In the genomic region with DNA sequence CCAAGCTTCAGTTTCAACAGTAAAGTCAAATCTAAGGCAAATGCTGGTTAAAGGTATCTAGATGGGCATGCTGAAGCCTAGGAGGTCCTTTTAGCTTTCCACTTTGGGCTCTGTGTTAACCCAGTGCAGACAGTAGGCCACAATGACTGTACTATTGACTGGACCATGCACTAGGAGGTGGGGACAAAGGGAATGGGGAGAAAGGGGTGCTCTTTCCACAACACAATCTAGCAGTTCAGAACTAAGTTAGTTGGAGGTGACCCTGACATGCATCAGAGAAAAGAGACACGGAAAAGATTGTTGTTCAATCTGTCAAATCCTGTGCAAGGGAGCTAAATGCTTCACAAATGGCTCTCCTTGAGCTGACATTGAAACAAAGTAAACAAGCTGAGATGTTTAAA, we compare ENCODE assay signal across 7 mouse cellular contexts. TPM values are rescaled to one million over a fixed set of nuclear protein-coding genes. Genes with fewer than 3 reads are reported as not detected.
A peak's percentile ranks its signal among the peaks of the same experiment; 100 is the strongest.
DNase-seq lines count a peak whose midpoint lies in the region; ATAC-seq and TF ChIP-seq lines count a peak whose summit lies in the region.

No protein-coding gene starts in this region.

- H3K4me2 ChIP-seq in embryonic facial prominence, embryonic 11.5 days (ENCODE audit: low read depth, low read length) = peak overlapping the region; percentile 67
- H3K4me2 ChIP-seq in limb, embryonic 14.5 days (replicated peaks; ENCODE audit: low read depth, low read length, severe bottlenecking) = peak overlapping the region; percentile 88
- H3K4me2 ChIP-seq in neural tube, embryonic 15.5 days = peak overlapping the region; percentile 86

- H3K27me3 ChIP-seq in embryonic facial prominence, embryonic 11.5 days (ENCODE audit: control insufficient read depth, insufficient read depth, low read length) = no peaks in the 10 kb centered on the region
- no peaks in the 10 kb centered on the region for H3K27me3 ChIP-seq in limb, embryonic 14.5 days (ENCODE audit: control insufficient read depth, insufficient read depth, low read length)
- no peaks in the 10 kb centered on the region for H3K27me3 ChIP-seq in neural tube, embryonic 15.5 days (replicated peaks)

- WGBS in embryonic facial prominence, embryonic 11.5 days = 14% methylated on average over 1 of the region's 1 CpGs
- WGBS in limb, embryonic 14.5 days = 5% methylated on average over 1 of the region's 1 CpGs
- WGBS in neural tube, embryonic 15.5 days = 9% methylated on average over 1 of the region's 1 CpGs

- no peak for ATAC-seq in embryonic facial prominence, embryonic 11.5 days (replicated peaks; ENCODE audit: insufficient number of reproducible peaks, low FRiP score, low TSS enrichment, low read depth)
- ATAC-seq in limb, embryonic 14.5 days (ENCODE audit: low FRiP score, low read depth) = no peak
- peak; percentile 14; the same call in 1 of the 2 replicates for ATAC-seq in neural tube, embryonic 15.5 days (ENCODE audit: low FRiP score)

- no peak for TF ChIP-seq POLR2A in limb, embryonic 14.5 days (IDR thresholded peaks at IDR 0.05; ENCODE audit: borderline replicate concordance, extremely low read depth, insufficient read depth, insufficient read length)

- peaks cover 2% of the 10 kb centered on the region for H3K36me3 ChIP-seq in embryonic facial prominence, embryonic 11.5 days (replicated peaks; ENCODE audit: control insufficient read depth, insufficient read depth, low read depth, low read length)
- peaks cover 28% of the 10 kb centered on the region for H3K36me3 ChIP-seq in limb, embryonic 14.5 days (ENCODE audit: control insufficient read depth, insufficient read depth, low read length)
- peaks cover 6% of the 10 kb centered on the region; the same call in 1 of the 2 replicates for H3K36me3 ChIP-seq in neural tube, embryonic 15.5 days

- no peaks in the 10 kb centered on the region for H3K9me3 ChIP-seq in embryonic facial prominence, embryonic 11.5 days (replicated peaks; ENCODE audit: control insufficient read depth, low read length)
- no peaks in the 10 kb centered on the region for H3K9me3 ChIP-seq in limb, embryonic 14.5 days (ENCODE audit: control insufficient read depth, low read length)
- no peaks in the 10 kb centered on the region for H3K9me3 ChIP-seq in neural tube, embryonic 15.5 days (replicated peaks)

- H3K9ac ChIP-seq in embryonic facial prominence, embryonic 11.5 days (replicated peaks; ENCODE audit: low read length) = peak overlapping the region; percentile 68
- H3K9ac ChIP-seq in limb, embryonic 14.5 days (ENCODE audit: low read depth, low read length, severe bottlenecking) = peak overlapping the region; percentile 72
- H3K9ac ChIP-seq in neural tube, embryonic 15.5 days (replicated peaks) = peak overlapping the region; percentile 65

- H3K4me3 ChIP-seq in embryonic facial prominence, embryonic 11.5 days (ENCODE audit: low read depth, low read length) = peak overlapping the region; percentile 43
- H3K4me3 ChIP-seq in limb, embryonic 14.5 days (replicated peaks; ENCODE audit: low read length) = peak overlapping the region; percentile 56
- peak overlapping the region; percentile 52 for H3K4me3 ChIP-seq in neural tube, embryonic 15.5 days (replicated peaks)

- peak overlapping the region; percentile 88 for H3K27ac ChIP-seq in embryonic facial prominence, embryonic 11.5 days (replicated peaks; ENCODE audit: low read depth, low read length)
- peak overlapping the region; percentile 86 for H3K27ac ChIP-seq in limb, embryonic 14.5 days (replicated peaks; ENCODE audit: low read depth, low read length)
- peak overlapping the region; percentile 95 for H3K27ac ChIP-seq in neural tube, embryonic 15.5 days (replicated peaks)

- peak; percentile 3 for DNase-seq in thymus, postnatal 14 days
- no peak for DNase-seq in thymus, adult 18-20 months
- peak; percentile 39 for DNase-seq in embryonic facial prominence, embryonic 11.5 days (ENCODE audit: low spot score)
- DNase-seq in heart, postnatal 4 days = peak; percentile 21
- peak; percentile 33 for DNase-seq in limb, embryonic 14.5 days (ENCODE audit: low spot score)
- no peak for DNase-seq in thymus, postnatal 0 days (ENCODE audit: low spot score)

- H3K4me1 ChIP-seq in embryonic facial prominence, embryonic 11.5 days (ENCODE audit: control insufficient read depth, insufficient read depth, low read length) = no peaks in the 10 kb centered on the region; the same call in 1 of the 2 replicates
- peaks cover 38% of the 10 kb centered on the region for H3K4me1 ChIP-seq in limb, embryonic 14.5 days (ENCODE audit: control insufficient read depth, insufficient read depth, low read length)
- H3K4me1 ChIP-seq in neural tube, embryonic 15.5 days = peaks cover 54% of the 10 kb centered on the region

RNA-seq across cellular contexts. Expression of gene Irs1, which starts 7.3 kb away (rescaled TPM):
- 7.9 and 8.3 TPM in 2 replicates for polyA plus RNA-seq in embryonic facial prominence, embryonic 11.5 days (2014; fragmentation: Nextera tagmentation; extraction: Ambion mirVana)
- total RNA-seq in heart, postnatal 4 days (2021) = 10 to 100 TPM; 39.4 to 43.1 TPM
- polyA plus RNA-seq in limb, embryonic 14.5 days (2012; rRNA removed) = 19.7 and 26.1 TPM in 2 replicates
- 11.8 and 13.8 TPM in 2 replicates for polyA plus RNA-seq in limb, embryonic 14.5 days (2014; fragmentation: Nextera tagmentation; extraction: Ambion mirVana)
- 7.5 and 8.1 TPM in 2 replicates for polyA plus RNA-seq in neural tube, embryonic 15.5 days (2015; fragmentation: Nextera tagmentation; extraction: Ambion mirVana)
- polyA plus RNA-seq in thymus, postnatal 0 days (2015; fragmentation: Nextera tagmentation; extraction: Ambion mirVana) = 0.53 and 0.72 TPM in 2 replicates

RNA-seq across cellular contexts. Expression of gene Rhbdd1, which starts 32.4 kb away (rescaled TPM):
- polyA plus RNA-seq in embryonic facial prominence, embryonic 11.5 days (2014; fragmentation: Nextera tagmentation; extraction: Ambion mirVana) = 6.7 and 6.9 TPM in 2 replicates
- total RNA-seq in heart, postnatal 4 days (2021) = 10 to 100 TPM; 11.6 to 11.8 TPM
- polyA plus RNA-seq in limb, embryonic 14.5 days (2012; rRNA removed) = 7.2 and 8.7 TPM in 2 replicates
- polyA plus RNA-seq in limb, embryonic 14.5 days (2014; fragmentation: Nextera tagmentation; extraction: Ambion mirVana) = 6.1 and 7.0 TPM in 2 replicates
- polyA plus RNA-seq in neural tube, embryonic 15.5 days (2015; fragmentation: Nextera tagmentation; extraction: Ambion mirVana) = 4.1 and 4.7 TPM in 2 replicates
- 7.2 and 7.6 TPM in 2 replicates for polyA plus RNA-seq in thymus, postnatal 0 days (2015; fragmentation: Nextera tagmentation; extraction: Ambion mirVana)

RNA-seq across cellular contexts. Expression of gene Gm9747, which starts 51.0 kb away (rescaled TPM):
- polyA plus RNA-seq in embryonic facial prominence, embryonic 11.5 days (2014; fragmentation: Nextera tagmentation; extraction: Ambion mirVana) = 31.9 and 35.9 TPM in 2 replicates
- total RNA-seq in heart, postnatal 4 days (2021) = not detected
- polyA plus RNA-seq in limb, embryonic 14.5 days (2012; rRNA removed) = 0.15 and 0.19 TPM in 2 replicates
- 44.9 and 45.2 TPM in 2 replicates for polyA plus RNA-seq in limb, embryonic 14.5 days (2014; fragmentation: Nextera tagmentation; extraction: Ambion mirVana)
- 26.1 and 28.6 TPM in 2 replicates for polyA plus RNA-seq in neural tube, embryonic 15.5 days (2015; fragmentation: Nextera tagmentation; extraction: Ambion mirVana)
- polyA plus RNA-seq in thymus, postnatal 0 days (2015; fragmentation: Nextera tagmentation; extraction: Ambion mirVana) = 1.5 TPM in 2 replicates

Comparison
In these comparisons a context has a peak if more than half of its experiments do, and no peak if none do; other contexts are left out.
1. DNase-seq: peak in thymus, postnatal 14 days (single experiment), embryonic facial prominence, embryonic 11.5 days (single experiment), heart, postnatal 4 days (single experiment) and limb, embryonic 14.5 days (single experiment); none in thymus, adult 18-20 months (0 of 2) and thymus, postnatal 0 days (single experiment).
2. Peak in every context shown above with its lines, with median percentiles within 50 percentile points of each other: H3K27ac ChIP-seq, H3K4me2 ChIP-seq, H3K4me3 ChIP-seq and H3K9ac ChIP-seq.